Mouse (Mus musculus): Measurements from ENCODE around the gene Fam240a. TPM values are rescaled to one million over a fixed set of nuclear protein-coding genes. Genes with fewer than 3 reads are reported as not detected.
A peak's percentile ranks its signal among the peaks of the same experiment; 100 is the strongest.

The Fam240a gene
- polyA plus RNA-seq, 1 experiment from 2014 or later = not detected

DNA sequence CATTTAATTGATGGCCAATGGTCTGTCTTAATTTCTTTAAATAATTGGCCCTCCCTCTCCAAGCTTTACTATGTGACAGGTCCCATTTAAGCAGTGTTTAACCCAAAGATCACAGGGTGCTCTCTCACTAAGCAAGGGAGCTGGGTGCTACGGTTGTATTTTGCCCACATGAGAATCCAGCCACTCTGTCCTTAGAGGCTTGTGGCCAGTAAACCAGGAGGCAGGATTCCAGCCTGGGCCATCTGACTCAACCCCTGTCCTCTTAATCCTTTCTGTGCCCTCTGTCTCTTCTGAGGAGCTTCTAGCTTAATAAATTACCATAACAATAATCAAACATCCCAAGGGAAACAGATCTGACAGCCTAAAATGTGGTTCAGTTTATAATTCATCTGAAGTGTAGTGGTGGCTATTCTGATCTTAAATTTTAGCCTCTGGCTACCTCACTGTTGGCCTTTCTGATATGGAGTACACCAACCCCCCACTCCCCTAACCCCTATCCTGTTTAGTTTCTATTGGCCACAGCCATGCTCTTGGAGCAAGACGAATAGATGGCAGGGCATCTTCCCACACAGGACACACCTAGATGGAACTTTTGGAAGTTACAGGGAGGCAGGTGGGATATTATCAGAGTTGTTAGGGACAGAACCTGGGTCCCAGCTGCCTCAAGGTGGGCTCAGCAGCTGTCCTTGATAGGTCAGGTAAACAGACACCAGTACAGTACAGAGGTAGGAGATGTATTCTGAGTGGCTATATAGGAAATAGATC, 38.2 kb upstream of the Fam240a start:
- no peaks in the 10 kb centered on the region for H3K9me3 ChIP-seq (ENCODE audit: control insufficient read depth, low read length)
- no peak overlapping the region; the same call in 1 of the 2 replicates for H3K4me2 ChIP-seq (ENCODE audit: low read depth)
- no peak overlapping the region for H3K27ac ChIP-seq (ENCODE audit: low read depth, low read length)
- 54% methylated on average over 2 of the region's 2 CpGs for WGBS
- 0 out of 2 replicates have a peak, but pooled peaks cover 2% of the 10 kb centered on the region for H3K27me3 ChIP-seq (ENCODE audit: control insufficient read depth, insufficient read depth, low read length)
- no peaks in the 10 kb centered on the region for H3K36me3 ChIP-seq (ENCODE audit: control insufficient read depth, insufficient read depth, low read length)
- no peak overlapping the region for H3K4me3 ChIP-seq (ENCODE audit: low read depth, low read length)
- H3K9ac ChIP-seq (ENCODE audit: low read length) = no peak overlapping the region
- ATAC-seq (ENCODE audit: insufficient read depth, low FRiP score, low TSS enrichment) (no peak), DNase-seq (ENCODE audit: low spot score) (no peak)
- H3K4me1 ChIP-seq (ENCODE audit: control insufficient read depth, insufficient read depth, low read length) = peaks cover 2% of the 10 kb centered on the region; the same call in 1 of the 2 replicates

DNA sequence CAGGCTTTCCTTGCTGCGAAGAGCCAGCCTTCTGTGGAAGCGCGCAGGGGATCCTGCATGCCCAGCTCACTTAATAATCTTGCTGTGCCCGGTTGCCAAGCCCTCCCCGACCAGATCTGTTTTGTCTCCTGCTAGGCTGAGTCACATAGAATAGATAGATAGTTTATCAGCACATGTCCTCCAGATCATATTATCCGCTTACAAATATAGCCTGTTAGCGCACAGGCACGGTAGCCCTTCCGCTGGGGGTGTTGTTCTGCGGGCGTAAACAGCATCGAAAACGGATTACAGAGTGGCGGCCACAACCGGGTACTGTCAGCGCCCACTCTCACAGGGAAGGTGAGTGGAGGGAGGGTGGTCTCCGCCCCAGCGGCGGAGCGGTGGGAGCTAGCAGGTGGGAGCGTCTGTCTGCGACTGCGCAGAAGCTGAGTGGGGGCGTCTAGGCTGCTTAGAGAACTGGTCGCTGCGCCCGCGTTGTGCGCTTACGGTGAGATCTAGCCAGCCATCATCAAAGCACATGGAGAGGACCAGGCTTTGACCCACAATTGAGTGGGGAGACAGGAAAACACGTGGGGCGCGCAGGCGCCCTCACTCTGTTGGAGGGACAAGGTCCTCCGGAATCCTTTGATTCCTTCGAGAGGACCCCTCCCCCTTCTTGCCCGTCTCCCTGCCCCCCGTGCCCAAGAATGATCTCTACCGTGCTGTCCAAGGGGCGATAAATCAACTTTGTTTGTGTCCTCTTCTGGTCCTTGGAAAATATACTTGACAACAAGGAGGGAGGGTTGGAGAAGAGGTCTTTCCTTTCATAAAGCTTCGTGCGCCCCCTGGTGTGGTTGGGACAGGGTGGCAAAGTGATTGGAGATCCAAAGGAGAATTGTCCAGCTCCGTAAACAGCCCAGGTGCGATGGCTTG, 37.1 kb upstream of the Fam240a start:
- H3K9ac ChIP-seq (ENCODE audit: low read length) = peak overlapping the region; percentile 59
- peak overlapping the region; percentile 47 for H3K4me3 ChIP-seq (ENCODE audit: low read depth, low read length)
- H3K4me2 ChIP-seq (ENCODE audit: low read depth) = peak overlapping the region; percentile 97
- H3K27ac ChIP-seq (ENCODE audit: low read depth, low read length) = no peak overlapping the region
- H3K36me3 ChIP-seq (ENCODE audit: control insufficient read depth, insufficient read depth, low read length) = no peaks in the 10 kb centered on the region
- peak; percentile 78 for DNase-seq (ENCODE audit: low spot score)
- ATAC-seq (ENCODE audit: insufficient read depth, low FRiP score, low TSS enrichment) = peak; percentile 65
- peaks cover 2% of the 10 kb centered on the region; the same call in 1 of the 2 replicates for H3K4me1 ChIP-seq (ENCODE audit: control insufficient read depth, insufficient read depth, low read length)
- H3K27me3 ChIP-seq (ENCODE audit: control insufficient read depth, insufficient read depth, low read length) = 0 out of 2 replicates have a peak, but pooled peaks cover 2% of the 10 kb centered on the region
- no peaks in the 10 kb centered on the region for H3K9me3 ChIP-seq (ENCODE audit: control insufficient read depth, low read length)
- WGBS = 1% methylated on average over 44 of the region's 44 CpGs

DNA sequence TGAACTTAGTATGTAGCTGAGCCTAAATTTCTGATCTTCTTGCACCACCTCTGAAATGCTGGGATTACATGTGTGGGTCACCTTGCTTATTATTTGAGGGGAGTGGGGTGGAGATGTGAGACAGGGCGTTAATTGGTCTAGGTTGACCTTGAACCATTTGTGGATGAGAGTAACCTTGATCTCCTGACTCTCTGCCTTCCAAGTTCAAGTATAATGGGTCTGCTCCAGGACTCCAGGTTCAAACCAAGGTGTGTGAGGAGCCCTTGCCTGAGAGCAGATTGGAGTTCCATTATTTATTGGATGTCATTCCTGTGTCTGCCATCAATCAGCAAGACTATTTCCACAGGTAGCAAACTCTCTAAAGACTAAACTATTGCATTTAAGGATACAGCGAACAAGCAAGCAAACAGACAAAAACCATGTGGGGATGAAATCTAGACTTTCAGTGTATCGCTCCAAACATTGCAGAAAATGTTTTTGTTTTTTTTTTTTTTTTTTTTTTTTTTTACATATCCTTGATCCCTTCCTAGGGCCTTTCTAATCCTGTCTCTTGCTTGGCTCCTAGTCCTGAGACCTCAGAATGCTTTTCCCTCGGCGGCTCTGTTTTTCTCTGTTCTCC, 36.4 kb upstream of the Fam240a start:
- DNase-seq (ENCODE audit: low spot score) = no peak
- Histone ChIP-seq H3K4me3 (ENCODE audit: low read depth, low read length) (peak overlapping the region; percentile 47), H3K27me3 (ENCODE audit: control insufficient read depth, insufficient read depth, low read length) (peaks cover 2% of the 10 kb centered on the region; the same call in 1 of the 2 replicates), H3K9ac (ENCODE audit: low read length) (no peak overlapping the region; the same call in 1 of the 2 replicates), H3K27ac (ENCODE audit: low read depth, low read length) (no peak overlapping the region), H3K9me3 (ENCODE audit: control insufficient read depth, low read length) (no peaks in the 10 kb centered on the region), H3K4me2 (ENCODE audit: low read depth) (peak overlapping the region; percentile 97), H3K36me3 (ENCODE audit: control insufficient read depth, insufficient read depth, low read length) (no peaks in the 10 kb centered on the region), H3K4me1 (ENCODE audit: control insufficient read depth, insufficient read depth, low read length) (peaks cover 2% of the 10 kb centered on the region; the same call in 1 of the 2 replicates)
- 44% methylated on average over 5 of the region's 5 CpGs for WGBS
- ATAC-seq (ENCODE audit: insufficient read depth, low FRiP score, low TSS enrichment) = no peak

DNA sequence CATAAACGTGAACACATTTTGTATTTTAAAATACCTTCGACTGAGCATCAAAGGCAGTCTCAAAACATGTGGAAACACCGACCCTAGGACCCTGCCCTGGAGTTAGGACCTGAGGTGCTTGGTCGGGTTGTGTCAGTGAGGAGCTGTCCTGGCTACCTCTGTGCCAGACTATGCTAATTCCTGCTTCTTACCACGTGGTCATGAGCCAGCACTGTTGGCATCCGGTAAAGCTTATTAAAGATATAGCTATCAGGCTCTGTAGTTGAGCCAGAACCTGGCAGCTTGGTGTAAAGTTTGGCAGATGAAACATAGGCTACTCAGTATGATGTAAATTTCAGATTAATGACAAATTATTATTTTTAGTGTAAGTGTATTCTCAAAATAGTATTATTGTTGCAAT, 35.7 kb upstream of the Fam240a start:
- no peak overlapping the region for H3K27ac ChIP-seq (ENCODE audit: low read depth, low read length)
- no peaks in the 10 kb centered on the region for H3K36me3 ChIP-seq (ENCODE audit: control insufficient read depth, insufficient read depth, low read length)
- H3K4me1 ChIP-seq (ENCODE audit: control insufficient read depth, insufficient read depth, low read length) = peaks cover 2% of the 10 kb centered on the region; the same call in 1 of the 2 replicates
- no peaks in the 10 kb centered on the region for H3K9me3 ChIP-seq (ENCODE audit: control insufficient read depth, low read length)
- 65% methylated on average over 6 of the region's 6 CpGs for WGBS
- no peak for ATAC-seq (ENCODE audit: insufficient read depth, low FRiP score, low TSS enrichment)
- H3K9ac ChIP-seq (ENCODE audit: low read length) = no peak overlapping the region
- H3K27me3 ChIP-seq (ENCODE audit: control insufficient read depth, insufficient read depth, low read length) = peaks cover 7% of the 10 kb centered on the region
- no peak for DNase-seq (ENCODE audit: low spot score)
- no peak overlapping the region for H3K4me3 ChIP-seq (ENCODE audit: low read depth, low read length)
- no peak overlapping the region for H3K4me2 ChIP-seq (ENCODE audit: low read depth)

DNA sequence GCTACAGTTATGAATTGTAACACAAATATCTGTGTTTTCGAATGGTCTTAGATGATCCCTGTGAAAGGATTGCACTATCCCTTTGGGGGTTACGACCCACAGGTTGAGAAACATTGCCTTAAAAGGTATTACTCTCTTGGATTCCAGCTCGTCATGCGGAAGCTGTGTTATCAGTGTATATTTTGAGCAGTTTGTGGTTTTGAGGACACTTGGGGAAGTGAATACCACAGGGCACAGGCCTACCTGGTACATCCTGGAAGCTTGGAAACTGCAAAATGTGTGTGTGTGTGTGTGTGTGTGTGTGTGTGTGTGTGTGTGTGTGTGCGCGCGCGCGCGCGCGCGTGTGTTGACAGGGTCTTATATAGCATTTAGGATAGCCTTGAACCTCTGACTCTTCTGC, 35.2 kb upstream of the Fam240a start:
- Histone ChIP-seq H3K27ac (ENCODE audit: low read depth, low read length) (no peak overlapping the region), H3K4me3 (ENCODE audit: low read depth, low read length) (no peak overlapping the region), H3K9ac (ENCODE audit: low read length) (no peak overlapping the region), H3K36me3 (ENCODE audit: control insufficient read depth, insufficient read depth, low read length) (no peaks in the 10 kb centered on the region), H3K9me3 (ENCODE audit: control insufficient read depth, low read length) (no peaks in the 10 kb centered on the region), H3K4me1 (ENCODE audit: control insufficient read depth, insufficient read depth, low read length) (peaks cover 2% of the 10 kb centered on the region; the same call in 1 of the 2 replicates), H3K27me3 (ENCODE audit: control insufficient read depth, insufficient read depth, low read length) (peaks cover 10% of the 10 kb centered on the region), H3K4me2 (ENCODE audit: low read depth) (no peak overlapping the region)
- 95% methylated on average over 13 of the region's 13 CpGs for WGBS
- DNase-seq (ENCODE audit: low spot score) (no peak), ATAC-seq (ENCODE audit: insufficient read depth, low FRiP score, low TSS enrichment) (no peak)

DNA sequence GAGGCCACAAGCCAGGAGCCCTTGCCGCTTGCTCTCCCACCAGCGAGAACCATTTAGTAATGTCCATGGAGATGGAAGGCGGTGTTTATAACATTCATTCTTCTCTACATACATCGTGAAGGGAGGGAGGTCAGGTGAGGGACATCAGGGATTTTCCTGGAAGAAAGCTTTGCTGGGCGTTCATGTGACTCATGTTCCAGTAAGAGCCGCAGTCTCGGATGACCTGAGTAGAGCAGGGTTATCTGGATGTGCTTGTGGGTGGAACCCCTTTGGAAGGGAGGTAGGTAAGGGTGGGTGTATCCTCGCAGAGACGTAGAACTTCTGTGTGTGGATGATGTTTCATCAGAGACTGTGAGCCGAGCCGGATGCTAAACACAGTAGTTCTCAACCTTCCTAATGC, 34.7 kb upstream of the Fam240a start, which contains the start of gene Lrrc2:
Gene Lrrc2 (plus strand): TSS at position 149 of the 400 bp plus-strand sequence.
- 89% methylated on average over 11 of the region's 11 CpGs for whole genome bisulfite sequencing
- Histone ChIP-seq H3K4me3 (ENCODE audit: low read depth, low read length) (no peak within 1 kb of the TSS), H3K36me3 (ENCODE audit: control insufficient read depth, insufficient read depth, low read length) (no peaks in the 10 kb centered on the region), H3K4me1 (ENCODE audit: control insufficient read depth, insufficient read depth, low read length) (peaks cover 2% of the 10 kb centered on the region; the same call in 1 of the 2 replicates), H3K9ac (ENCODE audit: low read length) (no peak within 1 kb of the TSS), H3K4me2 (ENCODE audit: low read depth) (no peak within 1 kb of the TSS), H3K9me3 (ENCODE audit: control insufficient read depth, low read length) (no peaks in the 10 kb centered on the region), H3K27ac (ENCODE audit: low read depth, low read length) (no peak within 1 kb of the TSS), H3K27me3 (ENCODE audit: control insufficient read depth, insufficient read depth, low read length) (peaks cover 15% of the 10 kb centered on the region)
- no peak for ATAC-seq (ENCODE audit: insufficient read depth, low FRiP score, low TSS enrichment)
- DNase-seq (ENCODE audit: low spot score) = no peak

DNA sequence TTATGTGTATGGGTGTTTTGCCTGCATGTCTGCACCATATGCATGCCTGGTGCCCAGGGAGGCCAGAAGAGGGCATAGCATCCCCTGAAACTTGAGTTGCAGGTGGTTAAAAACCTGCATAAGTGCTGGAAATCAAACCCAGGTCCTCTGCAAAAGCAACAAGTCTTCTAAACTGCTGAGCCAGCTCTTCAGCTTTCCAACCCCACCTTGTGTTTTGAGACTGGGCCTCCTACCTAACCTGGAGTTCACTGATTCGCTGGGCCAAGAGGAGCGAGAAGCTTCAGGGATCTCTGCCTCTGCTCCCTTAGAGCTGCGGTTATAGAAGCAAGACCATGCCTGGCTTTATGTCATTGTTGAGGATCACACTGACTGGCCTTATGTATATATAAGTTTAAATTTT, 33.4 kb upstream of the Fam240a start:
- Histone ChIP-seq H3K36me3 (ENCODE audit: control insufficient read depth, insufficient read depth, low read length) (no peaks in the 10 kb centered on the region), H3K4me1 (ENCODE audit: control insufficient read depth, insufficient read depth, low read length) (peaks cover 2% of the 10 kb centered on the region; the same call in 1 of the 2 replicates), H3K9ac (ENCODE audit: low read length) (no peak overlapping the region), H3K4me2 (ENCODE audit: low read depth) (no peak overlapping the region), H3K27ac (ENCODE audit: low read depth, low read length) (no peak overlapping the region), H3K4me3 (ENCODE audit: low read depth, low read length) (no peak overlapping the region), H3K9me3 (ENCODE audit: control insufficient read depth, low read length) (no peaks in the 10 kb centered on the region), H3K27me3 (ENCODE audit: control insufficient read depth, insufficient read depth, low read length) (peaks cover 26% of the 10 kb centered on the region)
- WGBS = 90% methylated on average over 3 of the region's 3 CpGs
- ATAC-seq (ENCODE audit: insufficient read depth, low FRiP score, low TSS enrichment) = no peak
- no peak for DNase-seq (ENCODE audit: low spot score)

DNA sequence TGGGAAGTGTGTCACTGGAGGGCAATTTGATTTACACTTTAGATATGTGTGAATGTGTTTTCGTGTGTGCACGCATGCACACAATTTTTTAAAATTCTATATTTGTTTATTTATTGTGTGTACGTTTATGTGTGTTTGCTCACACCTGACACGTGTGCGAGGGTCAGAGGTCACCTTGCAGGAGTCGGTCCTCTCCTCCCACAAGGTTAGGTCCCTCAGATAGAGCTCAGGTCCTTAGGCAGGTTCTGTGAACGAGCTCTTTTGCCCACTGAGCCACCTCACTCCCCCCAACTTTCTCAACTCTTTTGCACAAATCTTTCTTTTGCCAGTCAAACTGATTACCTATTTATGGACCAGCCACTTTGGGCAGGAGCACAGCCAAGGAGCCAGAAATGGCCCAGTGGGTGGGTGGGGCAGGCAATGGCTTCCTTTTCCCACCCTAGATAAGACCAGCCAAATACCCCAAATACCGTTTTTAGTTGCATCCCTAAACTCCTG, 32.2 kb upstream of the Fam240a start:
- H3K4me2 ChIP-seq (ENCODE audit: low read depth) = no peak overlapping the region
- DNase-seq (ENCODE audit: low spot score) (no peak), ATAC-seq (ENCODE audit: insufficient read depth, low FRiP score, low TSS enrichment) (no peak)
- no peak overlapping the region for H3K27ac ChIP-seq (ENCODE audit: low read depth, low read length)
- H3K4me1 ChIP-seq (ENCODE audit: control insufficient read depth, insufficient read depth, low read length) = peaks cover 2% of the 10 kb centered on the region; the same call in 1 of the 2 replicates
- no peaks in the 10 kb centered on the region for H3K36me3 ChIP-seq (ENCODE audit: control insufficient read depth, insufficient read depth, low read length)
- H3K27me3 ChIP-seq (ENCODE audit: control insufficient read depth, insufficient read depth, low read length) = peaks cover 34% of the 10 kb centered on the region
- H3K9ac ChIP-seq (ENCODE audit: low read length) = no peak overlapping the region
- H3K4me3 ChIP-seq (ENCODE audit: low read depth, low read length) = no peak overlapping the region
- WGBS = 57% methylated on average over 8 of the region's 8 CpGs
- H3K9me3 ChIP-seq (ENCODE audit: control insufficient read depth, low read length) = no peaks in the 10 kb centered on the region

Measured in neural tube, embryonic 11.5 days (tissue).